Mouse (Mus musculus) testis, adult 2 months (tissue): ENCODE data around the gene Fkbp6. TPM values are rescaled to one million over a fixed set of nuclear protein-coding genes. Genes with fewer than 3 reads are reported as not detected.
"Not testable (repeated sequence)": the region's sequence is repeated elsewhere in the genome, so short reads cannot be mapped to it uniquely, and the experiment has no call there.

Experiments used
- H3K27ac ChIP-seq: fragments of 200-500 bp; 2 replicates; pipeline ENCODE4 v1.5.1; 2012; ENCODE audit warnings: low read depth, low read length; ENCODE audit not compliant: control insufficient read depth, insufficient read depth
- H3K27me3 ChIP-seq: fragments of 200-500 bp; 2 replicates; pipeline ENCODE4 v1.6.1; 2012; ENCODE audit warnings: mild to moderate bottlenecking, low read length, moderate library complexity; ENCODE audit not compliant: control insufficient read depth, insufficient read depth
- H3K36me3 ChIP-seq: fragments of 200-500 bp; 2 replicates; pipeline ENCODE4 v1.6.1; 2012; ENCODE audit warnings: mild to moderate bottlenecking, low read length; ENCODE audit not compliant: control insufficient read depth, insufficient read depth
- H3K4me1 ChIP-seq: fragments of 200-500 bp; 2 replicates; pipeline ENCODE4 v1.6.1; 2012; ENCODE audit warnings: low read length; ENCODE audit not compliant: control insufficient read depth, insufficient read depth
- H3K4me3 ChIP-seq: fragments of 200-500 bp; 2 replicates; pipeline ENCODE4 v1.5.1; 2012; ENCODE audit warnings: low read depth, mild to moderate bottlenecking, low read length, moderate library complexity, mixed read lengths; ENCODE audit not compliant: control insufficient read depth
- CTCF ChIP-seq: fragments of 200-500 bp; IDR thresholded peaks from 2 replicates; pipeline ENCODE4 v1.5.1; 2012; ENCODE audit warnings: low read depth, mild to moderate bottlenecking, inconsistent platforms, low read length, moderate library complexity; ENCODE audit not compliant: control insufficient read depth, insufficient read depth, insufficient replicate concordance
- POLR2A ChIP-seq: fragments of 200-500 bp; IDR thresholded peaks from 2 replicates; pipeline ENCODE4 v1.6.1; 2012; ENCODE audit warnings: low read depth, mild to moderate bottlenecking, inconsistent platforms, low read length, moderate library complexity; ENCODE audit not compliant: control insufficient read depth
- polyA plus RNA-seq: library from polyadenylated mRNA; depleted of rRNA; stranded (reverse); fragments of >200 nt; gene quantifications from 2 replicates; pipeline ENCODE4 v1.2.3, GENCODE M21; 2012

Fkbp6 gene
- polyA plus RNA-seq, 1 experiment: 87.2 TPM

DNA sequence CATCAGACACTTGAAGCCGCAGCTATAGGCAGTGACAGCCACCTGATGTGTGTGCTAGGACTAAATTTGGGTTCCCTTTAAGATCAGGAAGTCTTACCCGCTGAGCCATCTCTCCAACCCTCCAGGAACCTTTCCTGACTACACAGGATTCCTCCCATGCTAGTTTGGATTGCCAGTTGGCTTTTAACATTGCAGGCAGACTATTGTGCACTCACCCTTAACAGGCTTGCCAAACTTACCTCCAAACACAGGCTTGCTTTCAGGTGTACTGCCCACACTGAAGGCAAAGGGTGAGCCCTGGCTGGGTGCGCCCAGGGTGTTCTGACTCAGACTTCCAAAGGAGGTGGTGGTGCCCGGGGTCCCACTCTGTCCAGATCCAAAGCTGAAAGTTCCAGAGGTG, 30.8 kb upstream of the Fkbp6 start:
- TF ChIP-seq POLR2A: no peak
- TF ChIP-seq CTCF: no peak
- Histone ChIP-seq H3K4me3 (no peak overlapping the region), H3K4me1 (no peaks in the 10 kb centered on the region), H3K27ac (no peak overlapping the region), H3K36me3 (peaks cover 1% of the 10 kb centered on the region), H3K27me3 (no peaks in the 10 kb centered on the region)

DNA sequence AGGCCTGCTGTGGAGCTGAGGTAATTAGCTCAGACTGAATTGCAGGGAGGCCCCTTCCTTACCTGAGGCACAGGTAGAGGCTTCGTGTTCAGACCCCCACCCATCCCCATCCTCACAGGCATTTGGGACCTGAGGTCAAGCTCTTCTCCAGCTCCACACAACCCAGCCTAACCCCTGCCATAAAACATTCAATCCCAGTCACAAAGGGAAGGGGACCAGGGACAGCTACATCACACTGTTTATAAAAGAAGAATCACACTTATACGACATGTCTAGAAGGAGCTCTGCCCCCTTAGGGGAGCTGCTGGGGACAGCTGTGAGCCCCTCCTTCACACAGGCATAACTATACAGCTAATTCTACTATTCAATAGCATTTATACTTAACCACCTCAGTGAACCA, 26.5 kb upstream of the Fkbp6 start:
- no peaks in the 10 kb centered on the region for H3K27me3 ChIP-seq
- no peak overlapping the region for H3K27ac ChIP-seq
- no peak for TF ChIP-seq POLR2A
- H3K4me3 ChIP-seq: no peak overlapping the region
- no peaks in the 10 kb centered on the region for H3K4me1 ChIP-seq
- H3K36me3 ChIP-seq: no peaks in the 10 kb centered on the region; the same call in none of the 2 replicates

DNA sequence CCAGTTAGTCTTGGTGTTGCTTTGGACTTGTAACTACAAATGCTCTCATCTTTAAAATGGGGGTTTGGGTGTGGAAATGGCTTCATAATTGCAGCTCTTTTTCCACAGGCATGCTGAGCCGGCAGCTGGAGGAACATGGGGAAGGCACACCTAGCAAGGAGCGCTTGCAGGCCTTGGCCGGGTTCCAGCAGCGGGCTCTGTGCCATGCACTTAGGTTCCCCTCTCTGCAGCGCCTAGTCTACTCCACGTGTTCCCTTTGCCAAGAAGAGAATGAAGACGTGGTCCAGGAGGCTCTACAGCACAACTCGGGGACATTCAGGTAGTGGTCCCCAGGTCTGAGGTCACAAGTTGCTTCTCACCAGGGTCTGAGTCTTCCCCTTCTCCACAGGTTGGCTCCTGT, 25.3 kb upstream of the Fkbp6 start:
- TF ChIP-seq POLR2A: no peak
- no peak for TF ChIP-seq CTCF
- H3K4me3 ChIP-seq: no peak overlapping the region
- no peaks in the 10 kb centered on the region for H3K27me3 ChIP-seq
- no peak overlapping the region for H3K27ac ChIP-seq
- no peaks in the 10 kb centered on the region for H3K4me1 ChIP-seq
- H3K36me3 ChIP-seq: no peaks in the 10 kb centered on the region; the same call in none of the 2 replicates

GRCm38 (mm10) chr5:135373601-135374000, 23.8 kb upstream of the Fkbp6 start:
- no peaks in the 10 kb centered on the region; the same call in none of the 2 replicates for H3K36me3 ChIP-seq
- no peak for TF ChIP-seq POLR2A
- no peak for TF ChIP-seq CTCF
- H3K27me3 ChIP-seq: no peaks in the 10 kb centered on the region
- no peak overlapping the region for H3K27ac ChIP-seq
- no peak overlapping the region for H3K4me3 ChIP-seq
- peaks cover 3% of the 10 kb centered on the region for H3K4me1 ChIP-seq

DNA sequence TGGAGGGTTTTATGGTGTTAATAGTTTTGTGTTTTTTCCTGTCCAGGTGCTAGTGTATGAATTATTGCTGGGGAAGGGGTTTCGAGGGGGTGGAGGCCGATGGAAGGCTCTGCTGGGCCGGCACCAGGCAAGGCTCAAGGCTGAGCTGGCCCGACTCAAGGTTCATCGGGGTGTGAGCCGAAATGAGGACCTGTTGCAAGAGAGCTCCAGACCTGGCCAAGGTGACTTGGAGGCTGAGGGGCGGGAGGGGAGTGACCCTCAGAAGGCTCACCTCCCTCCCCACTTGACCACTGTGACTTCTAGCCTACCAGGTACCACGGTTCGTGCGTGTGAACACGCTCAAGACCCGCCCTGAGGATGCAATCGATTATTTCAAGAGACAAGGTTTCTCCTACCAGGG, 21.4 kb upstream of the Fkbp6 start:
- H3K4me3 ChIP-seq: no peak overlapping the region
- no peaks in the 10 kb centered on the region; the same call in none of the 2 replicates for H3K36me3 ChIP-seq
- no peak for TF ChIP-seq POLR2A
- no peak for TF ChIP-seq CTCF
- peaks cover 6% of the 10 kb centered on the region for H3K4me1 ChIP-seq
- no peaks in the 10 kb centered on the region for H3K27me3 ChIP-seq
- no peak overlapping the region for H3K27ac ChIP-seq

GRCm38 (mm10) chr5:135369787-135370654, 20.2 kb upstream of the Fkbp6 start, which contains the start of gene Nsun5:
Gene Nsun5, plus strand, starts transcription at chr5:135369953.
- H3K36me3 ChIP-seq: no peaks in the 10 kb centered on the region; the same call in 1 of the 2 replicates
- peak within 1 kb of the TSS; percentile 92 for H3K4me3 ChIP-seq
- no peaks in the 10 kb centered on the region for H3K27me3 ChIP-seq
- H3K27ac ChIP-seq: peak within 1 kb of the TSS; percentile 82
- peak; percentile 67 for TF ChIP-seq POLR2A
- TF ChIP-seq CTCF: no peak
- H3K4me1 ChIP-seq: peaks cover 6% of the 10 kb centered on the region

DNA sequence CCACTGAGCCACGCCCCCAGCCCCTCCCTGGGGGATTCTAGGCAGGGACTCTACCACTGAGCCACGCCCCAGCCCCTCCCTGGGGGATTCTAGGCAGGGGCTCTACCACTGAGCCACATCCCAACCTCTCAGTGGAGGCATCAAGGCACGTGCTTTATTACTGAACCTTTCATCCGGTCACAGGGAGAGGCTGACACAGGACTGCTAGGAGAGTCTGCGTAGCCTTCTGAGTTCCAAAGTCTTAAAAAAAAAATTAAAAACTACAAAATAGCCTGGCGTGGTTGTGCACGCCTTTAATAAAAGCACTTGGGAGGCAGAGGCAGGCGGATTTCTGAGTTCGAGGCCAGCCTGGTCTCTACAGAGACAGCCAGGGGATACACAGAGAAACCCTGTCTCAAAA, 19.4 kb upstream of the Fkbp6 start:
- peak overlapping the region; percentile 92 for H3K4me3 ChIP-seq
- H3K27ac ChIP-seq, H3K27me3 ChIP-seq, H3K4me1 ChIP-seq, H3K36me3 ChIP-seq: not testable (repeated sequence)

- H3K27ac ChIP-seq: no peak overlapping the region
- TF ChIP-seq POLR2A (no peak), CTCF (no peak)
- peaks cover 6% of the 10 kb centered on the region for H3K4me1 ChIP-seq
- no peaks in the 10 kb centered on the region for H3K27me3 ChIP-seq
- H3K36me3 ChIP-seq: no peaks in the 10 kb centered on the region
- H3K4me3 ChIP-seq: no peak overlapping the region
Measured at GRCm38 (mm10) chr5:135368312-135368711, 18.5 kb upstream of the Fkbp6 start.
